Mouse (Mus musculus): Measurements from ENCODE around the gene Prlr. TPM values are rescaled to one million over a fixed set of nuclear protein-coding genes. Genes with fewer than 3 reads are reported as not detected.

Prlr gene
- total RNA-seq, 1 experiment from 2014 or later = not detected

Other genes with a start within 250 kb of the Prlr start
- not detected in 3 replicates for gene Gm21973, start 148.1 kb downstream of the Prlr start, total RNA-seq (2017)
- gene Agxt2, start 181.3 kb downstream of the Prlr start, total RNA-seq (2017) = not detected in 3 replicates